Mouse (Mus musculus): ENCODE results near the gene Hccs. TPM values are rescaled to one million over a fixed set of nuclear protein-coding genes. Genes with fewer than 3 reads are reported as not detected.
"Not testable (repeated sequence)": the region's sequence is repeated elsewhere in the genome, so short reads cannot be mapped to it uniquely, and the experiment has no call there.

The Hccs gene
- total RNA-seq (2021), result 10 to 100 TPM; 26.2 to 27.8 TPM
- long read RNA-seq, experiment 1, transcript Hccs-202 (7 exons, 2,473 nt), result major isoform, 12 of 23 reads
- long read RNA-seq, experiment 1, transcript Hccs-201 (7 exons, 2,320 nt), result minor isoform, 7 of 23 reads
- long read RNA-seq, experiment 1, partial matches to known transcripts, result 2 of 23 reads
- long read RNA-seq, experiment 1, other reads (novel, unspliced or antisense), result 2 of 23 reads
- long read RNA-seq, experiment 2, partial matches to known transcripts, result 0 of 9 reads
- long read RNA-seq, experiment 2, other reads (novel, unspliced or antisense), result 1 of 9 reads

- peak; percentile 91 to 92 for DNase-seq
Observed at GRCm38 (mm10) chrX:169319945-169320667, at the start of gene Hccs. TSS of gene Hccs (minus strand) at chrX:169320372.

- DNase-seq, result no peak
Observed at GRCm38 (mm10) chrX:169357146-169357772, 37.1 kb upstream of the Hccs start.

- no peak for DNase-seq
Observed at GRCm38 (mm10) chrX:169338213-169338612, 18.0 kb upstream of the Hccs start.

- DNase-seq, result no peak
Observed at GRCm38 (mm10) chrX:169337559-169337958, 17.4 kb upstream of the Hccs start.

GRCm38 (mm10) chrX:169332264-169332663 is 12.1 kb upstream of the Hccs start:
- peak; percentile 42 to 43 for DNase-seq

- DNase-seq, result no peak
Observed at GRCm38 (mm10) chrX:169325929-169326595, 5.9 kb upstream of the Hccs start.

- DNase-seq, result not testable (repeated sequence)
Observed at GRCm38 (mm10) chrX:169320668-169321005, 465 bp upstream of the Hccs start.

- no peak for DNase-seq
Observed at GRCm38 (mm10) chrX:169319066-169319760, 959 bp downstream of the Hccs start.

- DNase-seq, result no peak
Observed at GRCm38 (mm10) chrX:169308559-169308958, 11.6 kb downstream of the Hccs start.

GRCm38 (mm10) chrX:169303945-169304344 is 16.2 kb downstream of the Hccs start:
- DNase-seq, result peak; percentile 20 to 22

- peak; percentile 4 to 40 for DNase-seq
Observed at GRCm38 (mm10) chrX:169302271-169303045, 17.7 kb downstream of the Hccs start.

- no peak for DNase-seq
Observed at GRCm38 (mm10) chrX:169299579-169299978, 20.6 kb downstream of the Hccs start.

GRCm38 (mm10) chrX:169263433-169264172 is 56.6 kb downstream of the Hccs start:
- DNase-seq, result no peak

- DNase-seq, result no peak
Observed at GRCm38 (mm10) chrX:169262212-169262611, 58.0 kb downstream of the Hccs start.

GRCm38 (mm10) chrX:169261034-169261433 is 59.1 kb downstream of the Hccs start:
- no peak for DNase-seq

- no peak for DNase-seq
Observed at GRCm38 (mm10) chrX:169256741-169257140, 63.4 kb downstream of the Hccs start.

GRCm38 (mm10) chrX:169255915-169256314 is 64.3 kb downstream of the Hccs start:
- no peak for DNase-seq

- no peak for DNase-seq
Observed at GRCm38 (mm10) chrX:169222357-169223062, 97.7 kb downstream of the Hccs start.

- no peak for DNase-seq
Observed at GRCm38 (mm10) chrX:169220064-169220463, 100.1 kb downstream of the Hccs start.

- DNase-seq, result no peak
Observed at GRCm38 (mm10) chrX:169210019-169210418, 110.2 kb downstream of the Hccs start.

All from adrenal gland, postnatal 36 days (tissue).